Mouse (Mus musculus): ENCODE measurements at regions not wholly inside any gene's neighbourhood (a gene's known extent, or its start where the extent isn't known, plus 50 kb on each side); places are given as distances from the start of the nearest gene placed in this dataset.

GRCm38 (mm10) chr17:47216490-47216889 lies 152.2 kb upstream of the Mrps10 start:
- peaks cover 0 to 28% of the 10 kb centered on the region in 2 experiments; a peak in 2 of 4 replicates for H3K4me1 ChIP-seq (ENCODE audit: control insufficient read depth in 1 of 2, insufficient read depth in 2 of 2)
- no peak overlapping the region for H3K27ac ChIP-seq (ENCODE audit: insufficient read depth, low read depth)
- no peaks in the 10 kb centered on the region for H3K9me3 ChIP-seq (replicated peaks; ENCODE audit: low read length)
- H3K27me3 ChIP-seq (replicated peaks): no peaks in the 10 kb centered on the region
- H3K4me3 ChIP-seq (replicated peaks in 1 of 3; ENCODE audit: low read depth in 2 of 3, low read length in 2 of 3, poor library complexity in 1 of 3): no peak overlapping the region
- dilution Hi-C loops (cut with MboI; ENCODE audit: extremely low pct_ligation_motif_present, extremely low pct_unique_long_range_greater_than_20kb, low sequenced_read_pairs): no loop called here
- H3K4me2 ChIP-seq (ENCODE audit: insufficient read depth, low read depth, poor library complexity, severe bottlenecking): no peak overlapping the region
- in situ Hi-C loops (cut with MboI; ENCODE audit: low pct_ligation_motif_present, low pct_unique_long_range_greater_than_20kb, low sequenced_read_pairs): no loop called here
- DNase-seq (ENCODE audit: extremely low read depth): no peak
- H3K79me2 ChIP-seq (replicated peaks; ENCODE audit: control insufficient read depth, extremely low read depth, insufficient read depth, poor library complexity, severe bottlenecking): no peaks in the 10 kb centered on the region
- peaks cover 0 to 3% of the 10 kb centered on the region in 2 experiments for H3K36me3 ChIP-seq (replicated peaks in 1 of 2; ENCODE audit: control insufficient read depth in 1 of 2, insufficient read depth in 1 of 2, low read length in 1 of 2)
- TF ChIP-seq SIN3A (IDR thresholded peaks at IDR 0.05; ENCODE audit: low read length) (no peak), KAT2A (IDR thresholded peaks at IDR 0.05; ENCODE audit: insufficient replicate concordance, low read length) (no peak), ZC3H11A (IDR thresholded peaks at IDR 0.05; ENCODE audit: low read depth, low read length) (no peak), ZMIZ1 (IDR thresholded peaks at IDR 0.05; ENCODE audit: low read depth, low read length) (no peak)
- no peak overlapping the region for H3K9ac ChIP-seq (ENCODE audit: insufficient read depth, low read depth)

- TF ChIP-seq JUN (IDR thresholded peaks at IDR 0.05; ENCODE audit: insufficient read depth, low read depth, low read length): no peak
- no peak for TF ChIP-seq IRF4 (IDR thresholded peaks at IDR 0.05; ENCODE audit: low read depth, low read length)
- no peak for TF ChIP-seq ETS1 (conservative IDR thresholded peaks at IDR 0.05; ENCODE audit: low read depth, low read length)
- no peak for TF ChIP-seq ELF1 (IDR thresholded peaks at IDR 0.05; ENCODE audit: low read depth, low read length)
- TF ChIP-seq TBP (conservative IDR thresholded peaks at IDR 0.05; ENCODE audit: low read depth, low read length): no peak
- no peak for TF ChIP-seq MEF2A (IDR thresholded peaks at IDR 0.05; ENCODE audit: borderline replicate concordance, low read depth, low read length)
- no peak for TF ChIP-seq POLR2A (IDR thresholded peaks at IDR 0.05; ENCODE audit: low read depth, low read length)
- TF ChIP-seq ZKSCAN1 (IDR thresholded peaks at IDR 0.05; ENCODE audit: borderline replicate concordance, low read depth, low read length): no peak
- no peak for TF ChIP-seq GABPA (IDR thresholded peaks at IDR 0.05; ENCODE audit: insufficient replicate concordance, low read depth, low read length)
- no peak for TF ChIP-seq SIN3A (IDR thresholded peaks at IDR 0.05; ENCODE audit: low read length)
- no peak for TF ChIP-seq MYC (IDR thresholded peaks at IDR 0.05; ENCODE audit: low read depth, low read length)
- TF ChIP-seq CTCF (conservative IDR thresholded peaks at IDR 0.05 in 1 of 2, IDR thresholded peaks at IDR 0.05 in 1 of 2; ENCODE audit: low read depth in 2 of 2, low read length in 2 of 2): no peak
- TF ChIP-seq MAZ (IDR thresholded peaks at IDR 0.05; ENCODE audit: low read depth, low read length): no peak
- TF ChIP-seq USF2 (conservative IDR thresholded peaks at IDR 0.05; ENCODE audit: low read depth, low read length): no peak
- TF ChIP-seq KAT2A (IDR thresholded peaks at IDR 0.05; ENCODE audit: insufficient replicate concordance, low read length): no peak
- DNase-seq (ENCODE audit: extremely low read depth): no peak
- H3K9ac ChIP-seq (ENCODE audit: insufficient read depth, low read depth): no peak overlapping the region
- H3K27ac ChIP-seq (ENCODE audit: insufficient read depth, low read depth): no peak overlapping the region
- no peaks in the 10 kb centered on the region for H3K9me3 ChIP-seq (replicated peaks; ENCODE audit: low read length)
- H3K36me3 ChIP-seq (replicated peaks in 1 of 2; ENCODE audit: control insufficient read depth in 1 of 2, insufficient read depth in 1 of 2, low read length in 1 of 2): peaks cover 0 to 1% of the 10 kb centered on the region in 2 experiments
- peaks cover 0 to 21% of the 10 kb centered on the region in 2 experiments; a peak in 2 of 4 replicates for H3K4me1 ChIP-seq (ENCODE audit: control insufficient read depth in 1 of 2, insufficient read depth in 2 of 2)
- no peak overlapping the region for H3K4me2 ChIP-seq (ENCODE audit: insufficient read depth, low read depth, poor library complexity, severe bottlenecking)
- H3K4me3 ChIP-seq (replicated peaks in 1 of 3; ENCODE audit: low read depth in 2 of 3, low read length in 2 of 3, poor library complexity in 1 of 3): no peak overlapping the region
- dilution Hi-C loops (cut with MboI; ENCODE audit: extremely low pct_ligation_motif_present, extremely low pct_unique_long_range_greater_than_20kb, low sequenced_read_pairs) (no loop called here), in situ Hi-C loops (cut with MboI; ENCODE audit: low pct_ligation_motif_present, low pct_unique_long_range_greater_than_20kb, low sequenced_read_pairs) (no loop called here)
- no peaks in the 10 kb centered on the region for H3K79me2 ChIP-seq (replicated peaks; ENCODE audit: control insufficient read depth, extremely low read depth, insufficient read depth, poor library complexity, severe bottlenecking)
- no peaks in the 10 kb centered on the region for H3K27me3 ChIP-seq (replicated peaks)
Observed at GRCm38 (mm10) chr17:47215841-47216240, 152.8 kb upstream of the Mrps10 start.

Data from CH12.LX (cell line).